Mouse (Mus musculus) MEL (cell line): ENCODE results near the gene Ppp1cc.

Experiments used
- CHD1 ChIP-seq: IDR thresholded peaks from 2 replicates; pipeline ENCODE4 v1.6.1; 2012; ENCODE audit warnings: low read depth, mild to moderate bottlenecking, inconsistent platforms, low read length, improper control_type of control experiment
- CTCF ChIP-seq, 3 experiments: IDR thresholded peaks in 2 of 3; conservative IDR thresholded peaks in 1 of 3; 2 replicates each; pipeline ENCODE4 v1.5.1; 2011 to 2012; ENCODE audit warnings: low read length in 3 of 3, low read depth in 2 of 3, mild to moderate bottlenecking in 2 of 3, improper control_type of control experiment in 1 of 3, inconsistent platforms in 1 of 3, mixed read lengths in 1 of 3, moderate library complexity in 1 of 3; ENCODE audit not compliant: control insufficient read depth in 1 of 3, insufficient read depth in 1 of 3, poor library complexity in 1 of 3, severe bottlenecking in 1 of 3
- EP300 ChIP-seq, 2 experiments: IDR thresholded peaks; 2 replicates each; pipeline ENCODE4 v1.6.1; 2011; ENCODE audit warnings: improper control_type of control experiment in 2 of 2, low read length in 2 of 2, low read depth in 1 of 2, mild to moderate bottlenecking in 1 of 2
- HCFC1 ChIP-seq: IDR thresholded peaks from 2 replicates; pipeline ENCODE4 v1.6.1; 2012; ENCODE audit warnings: low read depth, mild to moderate bottlenecking, inconsistent platforms, low read length, improper control_type of control experiment, moderate library complexity
- MAZ ChIP-seq: IDR thresholded peaks from 2 replicates; pipeline ENCODE4 v1.6.1; 2012; ENCODE audit warnings: low read depth, mild to moderate bottlenecking, inconsistent platforms, low read length, improper control_type of control experiment
- NRF1 ChIP-seq: IDR thresholded peaks from 2 replicates; pipeline ENCODE4 v1.6.1; 2014; ENCODE audit warnings: low read depth, mild to moderate bottlenecking, inconsistent platforms, low read length, improper control_type of control experiment, moderate library complexity; ENCODE audit not compliant: poor library complexity, insufficient read depth, severe bottlenecking
- POLR2A ChIP-seq, 2 experiments: IDR thresholded peaks; 2 replicates each; pipeline ENCODE4 v1.6.1; 2011 to 2012; ENCODE audit warnings: low read length in 2 of 2, mild to moderate bottlenecking in 2 of 2, control low read depth in 1 of 2, improper control_type of control experiment in 1 of 2, low read depth in 1 of 2, moderate library complexity in 1 of 2; ENCODE audit not compliant: control insufficient read depth in 1 of 2, insufficient read depth in 1 of 2, poor library complexity in 1 of 2
- SIN3A ChIP-seq: IDR thresholded peaks from 2 replicates; pipeline ENCODE4 v1.6.1; 2012; ENCODE audit warnings: low read length, improper control_type of control experiment, inconsistent platforms
- SMC3 ChIP-seq: IDR thresholded peaks from 2 replicates; pipeline ENCODE4 v1.6.1; 2011; ENCODE audit warnings: low read depth, low read length, improper control_type of control experiment
- TAL1 ChIP-seq: IDR thresholded peaks from 2 replicates; pipeline ENCODE4 v1.6.1; 2012; ENCODE audit warnings: mild to moderate bottlenecking, inconsistent platforms, low read length, moderate library complexity, mixed read lengths
- USF1 ChIP-seq: IDR thresholded peaks from 2 replicates; pipeline ENCODE4 v1.6.1; 2014; ENCODE audit warnings: low read depth, mild to moderate bottlenecking, inconsistent platforms, low read length, improper control_type of control experiment, moderate library complexity
- ZMIZ1 ChIP-seq: IDR thresholded peaks from 2 replicates; pipeline ENCODE4 v1.6.1; 2012; ENCODE audit warnings: low read depth, mild to moderate bottlenecking, inconsistent platforms, low read length, improper control_type of control experiment, moderate library complexity
- ZNF384 ChIP-seq: IDR thresholded peaks from 2 replicates; pipeline ENCODE4 v1.6.1; 2012; ENCODE audit warnings: low read depth, mild to moderate bottlenecking, inconsistent platforms, low read length, improper control_type of control experiment

GRCm38 (mm10) chr5:122155613-122156012 is 2.5 kb upstream of the Ppp1cc start:
- no peak for TF ChIP-seq CHD1
- no peak for TF ChIP-seq CTCF (IDR thresholded peaks at IDR 0.05 in 2 of 3, conservative IDR thresholded peaks at IDR 0.05 in 1 of 3; ENCODE audit: control insufficient read depth in 1 of 3, insufficient read depth in 1 of 3, low read depth in 2 of 3, low read length in 3 of 3, poor library complexity in 1 of 3, severe bottlenecking in 1 of 3)
- no peak for TF ChIP-seq ZNF384
- no peak for TF ChIP-seq POLR2A (IDR thresholded peaks at IDR 0.05; ENCODE audit: control insufficient read depth in 1 of 2, insufficient read depth in 1 of 2, low read depth in 1 of 2, low read length in 2 of 2, poor library complexity in 1 of 2)
- TF ChIP-seq TAL1: no peak
- TF ChIP-seq HCFC1: no peak
- TF ChIP-seq MAZ: no peak
- TF ChIP-seq EP300 (IDR thresholded peaks at IDR 0.05; ENCODE audit: low read depth in 1 of 2, low read length in 2 of 2): no peak
- TF ChIP-seq SMC3: no peak
- no peak for TF ChIP-seq NRF1
- TF ChIP-seq SIN3A: no peak
- TF ChIP-seq USF1: no peak
- TF ChIP-seq ZMIZ1: no peak
